Mouse (Mus musculus) lung, postnatal 25 days (tissue): ENCODE data around the gene Gm7138.
"Not testable (repeated sequence)": the region's sequence is repeated elsewhere in the genome, so short reads cannot be mapped to it uniquely, and the experiment has no call there.

Source experiments
- DNase-seq: peaks from one replicate; pipeline ENCODE4 v3.0.0; 2022; ENCODE audit warnings: low spot score

Gm7138 gene

DNA sequence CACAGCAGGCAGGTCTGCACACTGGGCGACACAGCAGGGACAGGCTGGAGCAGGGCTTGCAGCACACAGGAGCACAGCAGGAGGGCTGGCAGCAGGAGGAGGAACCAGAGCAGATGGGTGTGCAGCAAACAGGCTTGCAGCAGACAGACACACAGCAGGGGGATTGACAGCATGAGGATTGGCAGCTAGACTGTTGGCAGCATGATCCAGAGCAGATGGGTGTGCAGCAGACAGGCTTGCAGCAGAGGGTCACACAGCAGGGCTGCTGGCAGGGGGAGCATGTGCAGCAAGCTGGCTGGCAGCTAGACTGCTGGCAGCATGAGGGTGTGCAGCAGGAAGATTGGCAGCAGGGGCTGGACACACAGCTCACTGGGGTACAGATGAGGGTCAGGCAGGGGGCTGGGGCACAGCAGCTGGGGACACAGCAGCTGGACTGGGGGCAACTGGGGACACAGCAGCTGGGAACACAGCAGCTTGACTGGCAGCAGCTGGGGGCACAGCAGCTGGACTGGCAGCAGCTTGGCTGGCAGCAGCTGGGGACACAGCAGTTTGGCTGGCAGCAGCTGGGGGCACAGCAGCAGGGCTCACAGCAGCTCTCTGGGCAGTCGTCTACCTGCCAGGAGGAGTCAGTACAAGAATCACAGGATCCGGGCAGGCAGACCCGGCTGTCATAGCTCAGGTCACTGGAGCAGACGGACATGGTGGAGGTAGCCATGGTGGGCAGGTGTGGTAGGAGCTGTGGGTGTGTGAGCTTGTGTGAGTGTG, 34.6 kb downstream of the Gm7138 start, which contains the start of gene Gm18596:
Gm18596 (minus strand) TSS at position 715 of the 765 bp plus-strand sequence.
- not testable (repeated sequence) for DNase-seq

DNA sequence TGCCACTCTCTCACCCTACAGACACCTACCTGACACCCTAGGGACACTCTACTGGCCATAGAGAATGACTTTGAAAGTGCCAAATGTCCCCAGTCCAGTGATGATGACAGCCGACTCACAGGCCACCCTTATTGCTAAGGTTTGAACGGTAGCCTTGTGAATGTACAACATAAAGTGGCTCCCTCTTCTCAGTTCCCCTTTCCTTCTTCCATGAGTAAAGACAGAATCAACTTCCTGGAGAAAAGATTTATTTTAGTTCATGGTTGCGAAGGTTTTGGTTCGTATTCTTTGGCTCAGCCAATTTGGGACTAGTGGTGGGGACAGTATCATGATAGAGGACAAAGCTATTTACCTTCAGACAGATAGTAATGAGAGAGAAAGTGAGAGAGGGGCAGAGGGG, 37.8 kb downstream of the Gm7138 start:
- DNase-seq, result no peak

DNA sequence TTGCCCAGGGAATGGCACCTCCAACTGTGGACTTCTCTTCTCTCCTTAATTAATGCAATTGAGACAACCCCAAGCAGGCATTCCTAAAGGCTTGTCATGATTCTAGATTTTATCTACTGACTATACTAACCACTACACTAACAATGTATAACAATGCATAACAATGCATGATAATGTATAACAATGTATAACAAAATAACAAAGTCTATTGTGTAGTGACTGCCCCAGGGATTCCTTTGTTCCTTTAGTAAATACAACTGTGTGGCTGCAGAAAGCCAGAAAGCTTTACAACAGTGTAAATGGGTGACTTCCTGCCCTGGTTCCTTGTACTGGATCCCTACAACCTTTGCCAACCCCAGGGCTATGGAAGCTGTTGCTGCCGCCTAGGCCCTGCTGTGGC, 40.8 kb downstream of the Gm7138 start:
- no peak for DNase-seq

DNA sequence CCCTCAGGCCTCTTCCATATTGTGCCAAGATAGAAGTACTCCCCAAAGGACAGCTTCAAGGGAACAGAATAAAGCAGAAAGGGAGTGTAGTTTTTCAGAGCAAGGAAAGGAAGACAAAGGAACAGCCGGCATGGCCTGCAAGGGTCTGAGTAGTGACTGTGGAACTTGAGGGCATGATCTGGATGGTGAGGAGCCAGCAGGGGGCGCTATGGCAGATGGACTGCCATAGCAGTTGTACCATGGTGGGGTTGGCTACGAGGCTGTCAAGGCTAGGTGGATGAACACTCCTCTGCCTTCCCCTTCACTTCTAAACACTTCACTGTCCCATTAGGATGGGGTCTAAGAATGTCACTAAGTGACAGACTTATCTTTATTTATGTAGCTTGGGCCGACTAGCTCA, 47.5 kb downstream of the Gm7138 start:
- no peak for DNase-seq

DNA sequence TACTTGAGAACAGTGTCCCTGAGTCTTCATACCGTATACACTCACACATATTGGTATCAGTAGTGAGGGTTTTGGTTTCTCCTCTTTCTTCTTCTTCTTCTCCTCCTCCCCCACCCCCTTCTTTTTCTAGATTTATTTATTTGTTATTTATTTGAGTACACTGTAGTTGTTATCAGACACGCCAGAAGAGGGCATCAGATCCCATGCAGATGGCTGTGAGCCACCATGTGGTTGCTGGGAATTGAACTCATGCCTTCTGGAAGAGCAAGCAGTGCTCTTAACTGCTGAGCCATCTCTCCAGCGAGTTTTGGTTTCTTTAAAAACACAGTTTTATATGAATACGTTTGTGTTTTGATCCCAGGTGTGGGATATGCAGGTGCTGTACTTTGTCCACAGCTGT, 48.5 kb downstream of the Gm7138 start:
- DNase-seq, result no peak
